Mouse (Mus musculus) lung, adult 18-20 months (tissue): Measurements from ENCODE around the gene Spint3.

Experiments used
- DNase-seq, 2 experiments: peaks; one replicate each; pipeline ENCODE4 v3.0.0; 2022; ENCODE audit warnings: mixed read lengths in 2 of 2

Gene Spint3

DNA sequence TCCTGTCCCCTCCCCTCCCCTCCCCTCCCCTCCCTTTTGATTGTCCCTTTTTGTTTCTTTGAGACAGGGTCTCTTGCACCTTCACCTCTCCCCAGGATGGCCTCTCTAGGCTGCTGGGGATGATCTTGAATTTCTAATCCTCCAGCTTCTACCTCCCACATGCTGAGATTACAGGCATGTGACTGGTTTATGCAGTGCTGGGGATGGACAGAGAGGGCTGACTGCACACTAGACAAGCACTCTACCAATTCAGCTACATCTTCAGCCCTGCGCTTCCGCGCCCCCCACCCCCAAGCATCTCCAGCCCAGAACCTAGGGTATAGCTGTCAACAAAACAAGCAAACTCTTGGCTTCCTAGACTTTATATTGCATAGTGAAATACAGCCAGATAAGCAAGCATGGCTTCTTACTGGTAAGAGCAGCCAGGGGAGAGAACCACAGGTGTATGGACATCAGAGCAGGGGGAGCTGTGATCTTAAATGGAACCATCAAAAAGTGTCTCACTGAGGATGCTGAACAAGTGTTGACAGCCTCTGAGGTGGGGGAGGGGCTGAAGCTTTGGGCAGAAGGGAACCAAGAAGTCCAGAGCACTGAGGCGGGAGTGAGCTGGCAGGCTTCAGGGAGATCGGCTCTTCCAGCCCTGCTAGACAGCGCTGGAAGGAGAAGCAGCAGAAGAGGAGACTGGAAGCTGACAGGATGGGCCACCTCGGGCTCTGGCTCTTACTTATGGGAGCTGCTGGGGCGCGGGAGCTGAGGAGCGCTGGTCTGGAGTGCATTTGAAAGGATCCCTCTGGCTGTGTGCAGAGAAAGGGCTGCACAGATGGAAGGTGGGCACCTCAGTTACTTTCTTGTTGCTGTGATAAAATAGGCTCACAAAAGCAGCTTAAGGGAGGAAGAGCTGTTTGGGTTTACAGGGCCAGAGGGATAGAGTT, 23.0 kb downstream of the Spint3 start:
- DNase-seq = peak in 1 of 2 experiments; percentile 24

DNA sequence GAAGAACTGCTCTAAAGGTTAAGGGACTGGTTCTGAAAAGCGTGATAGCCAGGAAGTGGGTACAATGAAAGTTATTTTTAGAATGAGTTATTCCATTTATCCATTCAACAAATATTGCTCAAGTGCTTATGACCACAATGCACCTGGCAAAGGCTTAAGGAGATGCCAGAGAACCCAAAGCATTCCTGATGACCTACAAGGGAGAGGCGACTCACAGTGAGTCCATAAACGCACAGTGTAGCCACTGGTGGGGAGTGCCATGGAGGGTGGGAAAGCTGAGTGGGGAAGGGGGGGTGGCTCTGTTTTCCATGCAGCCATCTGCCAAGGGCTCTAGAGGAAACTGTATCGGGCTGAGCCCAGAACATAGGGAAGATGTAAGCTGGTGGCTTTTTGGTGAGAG, 23.9 kb downstream of the Spint3 start:
- DNase-seq = peak; percentile 58 to 84

DNA sequence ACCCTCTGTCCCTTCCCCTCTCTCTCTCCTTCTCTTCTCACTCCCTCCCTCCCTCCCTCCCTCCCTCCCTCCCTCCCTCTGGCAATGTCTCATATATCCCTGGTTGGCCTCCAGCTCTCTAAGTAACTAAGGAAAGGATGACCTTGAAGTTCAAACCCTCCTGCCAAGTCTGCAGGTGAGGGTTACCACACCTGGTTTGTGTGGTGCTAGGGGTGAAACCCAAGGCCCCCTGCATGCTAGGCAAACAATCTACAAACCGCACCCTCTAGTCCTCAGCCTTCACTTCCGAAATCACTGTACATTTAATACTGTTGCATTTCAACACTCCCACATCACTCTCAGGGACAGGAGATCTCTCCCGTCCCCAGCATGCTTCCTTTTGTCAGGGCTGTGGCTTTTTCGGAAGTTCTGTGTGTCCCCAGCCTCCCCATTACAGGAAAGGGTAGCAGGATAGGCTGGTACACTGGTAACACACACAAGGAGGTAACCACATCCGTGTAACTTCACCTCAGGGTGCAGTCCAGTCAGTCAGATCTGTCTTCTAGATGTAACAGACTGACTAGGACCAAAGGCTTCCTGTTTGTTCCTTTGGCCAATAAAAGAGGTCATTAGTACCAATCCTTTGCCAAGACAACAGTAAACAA, 28.7 kb downstream of the Spint3 start:
- DNase-seq = peak in 1 of 2 experiments; percentile 67

DNA sequence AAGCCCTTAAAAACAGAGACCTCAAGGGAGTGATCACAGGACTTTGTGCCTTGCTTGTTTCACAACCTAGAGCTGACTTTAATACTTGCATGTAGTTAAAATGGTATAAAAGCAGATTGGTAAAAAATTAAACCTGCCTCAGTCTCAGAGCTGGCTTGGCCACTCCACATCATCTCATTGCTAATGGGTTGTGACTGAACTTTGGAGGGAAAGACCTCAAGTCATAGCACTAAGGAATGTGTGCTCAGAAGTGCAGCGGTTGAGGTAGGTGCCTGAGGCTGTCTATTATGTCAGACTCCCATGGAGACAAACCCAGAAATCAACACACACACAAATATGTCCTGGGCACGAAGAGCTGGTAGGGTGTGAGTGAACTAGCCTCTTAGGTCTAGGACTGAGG, 29.5 kb downstream of the Spint3 start:
- no peak for DNase-seq

DNA sequence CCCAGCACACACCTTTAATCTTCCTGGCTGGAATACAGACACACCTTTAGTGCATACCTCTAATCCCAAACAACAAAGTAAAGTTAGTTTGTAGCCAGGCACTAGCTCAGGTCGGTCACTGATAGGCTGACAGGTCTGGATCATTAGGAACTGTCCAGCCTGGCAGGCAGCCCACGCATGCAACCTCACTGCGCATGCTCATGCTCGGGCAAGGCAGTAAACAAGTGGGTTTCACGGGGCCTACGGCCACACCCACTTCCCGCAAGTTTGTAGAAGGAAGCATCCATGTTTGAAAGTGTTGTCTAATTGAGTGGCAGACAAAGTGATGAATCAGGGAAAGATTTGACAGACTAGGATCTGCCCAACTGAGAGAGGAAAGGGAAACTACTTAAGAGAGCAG, 30.7 kb downstream of the Spint3 start:
- no peak for DNase-seq

DNA sequence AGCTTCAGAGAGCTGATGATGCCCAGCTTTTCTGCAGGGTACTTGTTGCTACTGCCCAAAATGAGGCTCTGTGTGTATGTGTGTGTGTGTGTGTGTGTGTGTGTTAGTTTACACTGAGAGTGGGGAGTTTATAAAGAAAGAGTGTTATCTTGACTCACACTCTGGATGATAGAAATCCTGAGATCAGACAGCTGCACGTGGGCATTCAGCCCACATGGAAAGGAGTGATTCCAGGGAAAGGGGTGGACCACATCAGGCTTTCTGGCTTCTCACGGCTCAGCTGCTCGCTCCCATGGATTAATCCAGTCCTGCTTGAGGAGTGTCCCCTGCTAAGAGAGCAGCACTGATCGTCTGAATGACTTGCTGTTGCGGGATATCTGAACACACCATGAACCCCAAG, 31.1 kb downstream of the Spint3 start:
- DNase-seq = no peak

DNA sequence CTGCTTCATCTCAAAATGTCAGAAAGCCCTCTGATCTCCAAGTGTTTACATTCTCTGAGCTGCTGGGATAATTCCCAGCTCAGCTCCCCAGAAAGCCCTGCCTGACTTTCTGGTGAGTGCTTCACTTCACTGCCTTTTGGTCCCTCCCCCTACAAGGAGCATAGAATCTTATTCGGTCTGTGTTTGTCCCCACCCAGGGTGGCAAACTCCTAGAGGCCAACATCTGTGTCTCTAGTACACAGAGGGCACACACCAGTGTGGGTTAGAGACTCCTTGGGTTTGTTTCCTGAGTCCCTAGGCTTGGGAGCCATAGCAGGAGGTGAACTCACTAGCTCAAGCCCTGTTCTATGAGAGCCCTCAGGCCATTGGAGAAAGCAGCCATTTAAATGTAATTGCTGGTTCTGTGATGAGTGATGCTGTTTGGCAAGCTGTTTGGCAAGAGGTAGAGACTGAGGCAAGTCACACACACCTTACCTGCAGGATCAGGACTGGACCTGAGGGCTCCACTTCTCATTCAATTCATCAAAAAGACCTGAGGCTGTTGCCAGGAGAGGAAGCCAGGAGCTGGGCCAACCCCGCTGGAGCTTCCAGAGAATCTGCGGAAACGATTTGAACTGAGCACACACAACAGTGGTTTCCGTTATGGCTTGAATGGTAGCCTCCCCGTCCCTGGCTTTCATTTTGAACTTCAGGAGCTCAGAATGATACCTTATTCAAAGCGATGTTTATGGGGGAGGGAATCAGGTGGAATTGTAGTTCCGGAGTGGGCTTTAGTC, 32.4 kb downstream of the Spint3 start:
- no peak for DNase-seq

DNA sequence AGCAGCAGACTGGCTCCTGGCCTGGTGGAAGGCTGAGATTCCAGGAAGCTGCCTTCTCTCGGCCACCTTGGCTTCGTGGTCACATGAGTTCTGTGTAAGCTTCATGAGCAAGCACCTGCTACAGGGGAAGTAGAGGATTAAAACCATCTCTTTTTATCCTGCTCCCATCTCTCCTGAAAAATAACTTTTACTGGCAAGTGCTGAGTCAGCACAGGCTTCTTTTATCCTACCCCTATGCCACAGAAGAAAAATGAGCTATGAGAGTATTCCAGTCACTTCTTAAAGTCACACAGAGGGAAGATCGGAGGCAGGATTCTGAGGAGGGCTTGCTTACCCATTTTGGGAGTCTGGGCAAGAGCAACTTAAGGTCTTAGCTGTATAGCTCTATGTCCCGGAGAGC, 36.3 kb downstream of the Spint3 start:
- no peak for DNase-seq

DNA sequence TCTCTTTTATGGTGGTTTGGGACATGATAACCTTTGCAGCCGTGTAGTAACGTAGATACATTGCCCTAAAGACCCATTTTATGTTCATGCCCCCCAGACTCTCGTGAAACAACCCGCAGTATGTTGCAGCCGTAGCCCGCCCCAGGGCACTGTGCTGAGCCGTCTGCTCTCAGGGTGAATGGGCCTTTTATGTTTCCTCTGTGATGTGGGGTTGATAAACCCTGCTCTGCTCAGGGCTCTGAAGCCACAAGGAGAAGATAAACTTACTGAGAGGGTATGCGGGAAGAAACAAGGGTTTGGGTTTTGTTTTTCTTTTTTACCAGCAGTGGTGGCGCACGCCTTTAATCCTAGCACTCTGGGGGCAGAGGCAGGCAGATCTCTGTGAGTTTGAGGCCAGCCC, 38.9 kb downstream of the Spint3 start:
- no peak for DNase-seq

DNA sequence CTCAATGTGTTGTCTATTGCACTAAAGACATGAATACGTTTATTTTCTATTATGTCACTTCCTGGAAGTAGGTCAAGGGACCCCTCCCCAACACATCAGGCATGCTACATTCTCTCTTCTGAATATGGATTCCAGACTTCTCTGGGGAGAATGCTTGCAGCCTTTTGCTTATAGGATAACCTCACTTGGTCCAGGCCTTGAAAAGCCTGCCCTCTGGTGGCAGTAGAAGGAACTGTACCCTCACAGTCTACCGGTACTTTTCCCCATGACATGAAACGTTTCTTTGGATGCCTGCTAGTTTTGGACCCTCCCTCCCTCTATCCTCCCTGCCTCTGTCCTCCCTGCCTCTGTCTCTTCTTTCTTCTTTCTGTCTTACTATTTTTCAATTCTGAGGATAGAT, 42.1 kb downstream of the Spint3 start:
- peak; percentile 70 to 76 for DNase-seq

DNA sequence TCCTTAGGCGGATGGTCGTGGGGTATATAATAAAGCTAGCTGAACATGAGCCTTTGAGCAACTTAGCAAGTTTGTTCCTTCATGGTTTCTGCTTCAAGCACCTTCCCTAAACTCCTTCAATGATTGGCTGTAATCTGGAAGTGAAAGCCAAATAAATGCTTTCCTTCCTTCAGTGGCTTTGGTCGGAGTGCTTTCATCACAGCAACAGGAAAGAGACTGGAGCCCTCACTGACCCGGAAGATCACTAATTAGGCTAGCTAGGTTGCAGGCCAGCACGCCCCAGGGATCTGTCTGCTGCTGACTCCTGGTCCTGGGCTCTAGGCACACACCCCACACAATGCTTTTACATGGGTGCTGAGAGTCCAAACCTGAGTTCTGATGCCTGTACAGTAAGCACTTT, 44.7 kb downstream of the Spint3 start:
- DNase-seq = no peak

DNA sequence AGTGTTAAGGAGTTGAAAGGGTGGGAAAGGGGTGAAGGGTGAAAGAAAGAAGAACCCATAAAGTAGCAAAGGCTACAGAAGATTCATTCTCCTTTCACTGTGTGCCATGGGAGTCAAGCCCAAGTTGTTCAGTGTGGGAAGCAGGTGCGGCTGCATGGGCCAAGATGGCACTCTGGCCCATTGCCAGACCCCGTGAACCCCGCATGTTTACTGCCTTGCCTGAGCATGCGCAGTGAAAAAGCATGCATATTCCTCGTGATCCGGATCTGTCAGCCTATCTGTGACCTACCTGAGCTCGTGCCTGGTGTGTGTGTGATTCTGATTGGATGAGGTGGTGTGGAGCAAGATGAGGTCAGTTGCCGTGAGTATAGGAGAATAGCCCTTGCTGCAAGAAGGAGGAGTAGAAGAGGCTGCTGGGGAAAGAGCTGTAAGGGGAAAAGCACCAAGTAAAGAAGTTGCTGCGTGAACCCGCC, 49.9 kb downstream of the Spint3 start:
- DNase-seq = peak; percentile 54 to 70

DNA sequence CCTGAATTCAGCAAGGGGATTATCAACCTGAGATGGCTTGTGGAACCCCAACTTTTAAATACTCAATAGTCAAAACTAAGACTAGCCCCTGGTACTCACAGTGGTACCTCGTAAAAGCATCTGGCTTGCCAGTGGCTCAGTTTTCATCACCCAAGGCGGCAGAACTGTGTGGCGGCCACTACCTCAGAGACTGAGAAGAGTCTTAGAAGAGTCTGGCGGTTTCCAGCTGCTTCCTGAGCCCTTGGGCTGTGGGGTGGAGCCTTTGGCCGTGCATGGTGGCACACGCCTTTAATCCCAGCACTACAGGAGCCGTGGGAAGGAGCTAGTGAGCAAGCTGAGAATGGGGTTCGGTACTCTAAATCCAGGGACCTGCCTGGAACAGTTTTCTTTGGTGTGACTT, 51.0 kb downstream of the Spint3 start:
- DNase-seq = peak in 1 of 2 experiments; percentile 43

DNA sequence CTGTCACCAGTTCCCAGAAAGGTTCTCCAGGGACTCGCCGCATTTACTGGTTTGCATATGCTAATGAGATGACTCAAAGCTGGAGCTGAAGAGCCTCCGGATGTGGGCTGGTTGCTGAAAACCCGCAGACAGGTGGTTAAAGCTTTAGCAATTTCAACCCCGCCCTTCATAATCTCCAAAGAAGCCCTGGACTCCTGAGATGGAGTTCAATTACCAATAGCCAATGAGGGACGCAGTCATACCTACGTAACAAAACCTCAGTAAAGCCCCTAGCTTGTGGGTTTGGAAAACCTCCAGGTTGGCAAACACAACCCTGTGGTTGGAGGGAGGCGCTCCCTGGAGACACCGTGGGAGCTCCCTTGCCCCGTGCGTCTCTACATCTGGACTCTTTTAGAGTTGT, 51.4 kb downstream of the Spint3 start:
- DNase-seq = peak; percentile 68 to 82

DNA sequence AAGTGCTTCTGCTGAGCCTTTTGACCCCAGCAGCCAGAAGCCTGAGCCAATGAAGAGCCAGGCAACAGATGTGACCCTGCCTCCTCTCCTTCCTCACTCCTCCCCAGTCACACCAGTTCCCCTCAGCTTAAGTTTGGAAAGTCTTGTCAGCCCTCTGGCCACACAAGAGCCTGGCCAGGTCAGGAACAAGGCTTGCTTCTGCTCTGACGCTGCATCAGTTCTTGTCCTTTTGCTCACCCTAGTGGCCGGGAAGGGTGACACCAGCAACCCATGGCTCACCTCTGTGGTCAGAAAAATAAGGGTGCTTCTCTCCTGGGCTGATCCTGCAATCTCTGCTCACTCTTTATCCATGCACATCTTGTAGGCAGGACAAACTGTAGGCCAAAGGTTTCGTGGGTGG, 52.5 kb downstream of the Spint3 start:
- peak; percentile 72 to 82 for DNase-seq
